Mouse (Mus musculus): ENCODE data around the gene Edil3.

DNA sequence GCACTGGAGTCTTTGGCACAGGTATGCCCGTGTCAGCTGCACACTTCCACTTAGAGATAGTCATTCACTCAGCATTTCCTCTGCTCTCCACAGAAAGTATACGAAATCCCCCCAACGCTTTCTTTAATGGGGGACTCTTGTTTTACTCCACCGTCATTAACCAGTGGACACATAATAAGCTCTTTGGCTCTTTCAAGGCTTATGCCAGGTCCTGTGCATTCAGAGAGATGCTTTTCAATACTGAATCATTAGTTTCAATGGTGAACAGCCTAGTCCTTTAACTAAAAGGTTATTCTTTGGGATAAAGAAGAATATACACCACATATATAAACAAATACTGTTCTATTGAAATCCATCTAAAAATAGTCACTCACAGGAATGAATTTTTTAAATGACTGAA is 541.0 kb downstream of the Edil3 start:
- no peak for TF ChIP-seq GATA1 (IDR thresholded peaks at IDR 0.05; ENCODE audit: low read length)
- no peak for TF ChIP-seq TAL1 (IDR thresholded peaks at IDR 0.05; ENCODE audit: low read length)

Measured in erythroblast, embryonic 14.5 days (primary cell).